Comparison of ENCODE assay signal across 20 mouse cellular contexts in genomic region chr12:84153414-84153813, GRCm38 (mm10). TPM values are rescaled to one million over a fixed set of nuclear protein-coding genes. Genes with fewer than 3 reads are reported as not detected.
DNase-seq lines count a peak whose midpoint lies in the region; ATAC-seq and TF ChIP-seq lines count a peak whose summit lies in the region.
"Had no signal": no experiment of that assay in that cellular context is flagged by ENCODE, and none has a peak within 500 bp of the region (broad histone marks: within the 10 kb centered on the region; RNA-seq: fewer than 3 reads in every experiment).

No protein-coding gene starts in this region.

- 71% methylated on average over 6 of the region's 6 CpGs for WGBS in kidney, embryonic 15.5 days
- WGBS in liver, embryonic 14.5 days (ENCODE audit: insufficient replicate concordance): 82% methylated on average over 6 of the region's 6 CpGs
- 78% methylated on average over 6 of the region's 6 CpGs for WGBS in liver, embryonic 15.5 days (ENCODE audit: insufficient replicate concordance)

- no peaks in the 10 kb centered on the region for H3K27me3 ChIP-seq in erythroblast, embryonic 14.5 days (ENCODE audit: control insufficient read depth)
- no peaks in the 10 kb centered on the region for H3K27me3 ChIP-seq in kidney, embryonic 15.5 days
- H3K27me3 ChIP-seq in liver, embryonic 14.5 days (ENCODE audit: control insufficient read depth, insufficient read depth, low read length): no peaks in the 10 kb centered on the region
- H3K27me3 ChIP-seq in liver, embryonic 15.5 days: no peaks in the 10 kb centered on the region
- H3K27me3 ChIP-seq: embryonic facial prominence, embryonic 12.5 days; hindbrain, embryonic 12.5 days had no signal

- no peak for TF ChIP-seq EP300 in liver, embryonic 14.5 days (IDR thresholded peaks at IDR 0.05; ENCODE audit: low read depth)

- H3K4me3 ChIP-seq in erythroblast, embryonic 14.5 days (replicated peaks): peak overlapping the region; percentile 79
- H3K4me3 ChIP-seq in kidney, embryonic 15.5 days (replicated peaks): no peak overlapping the region
- H3K4me3 ChIP-seq in liver, embryonic 14.5 days (ENCODE audit: insufficient read depth in 1 of 2, low read depth in 2 of 2, low read length in 2 of 2): no peak overlapping the region
- no peak overlapping the region for H3K4me3 ChIP-seq in liver, embryonic 15.5 days (replicated peaks)
- H3K4me3 ChIP-seq: embryonic facial prominence, embryonic 12.5 days; gastrocnemius, adult 2 months; heart, adult 2 months; hindbrain, embryonic 12.5 days had no signal

- peaks cover 95% of the 10 kb centered on the region for H3K36me3 ChIP-seq in erythroblast, embryonic 14.5 days (ENCODE audit: control insufficient read depth)
- peaks cover 79% of the 10 kb centered on the region for H3K36me3 ChIP-seq in kidney, embryonic 15.5 days
- peaks cover 65% of the 10 kb centered on the region for H3K36me3 ChIP-seq in liver, embryonic 14.5 days (replicated peaks; ENCODE audit: control insufficient read depth, insufficient read depth, low read depth)
- H3K36me3 ChIP-seq in liver, embryonic 15.5 days (replicated peaks): peaks cover 82% of the 10 kb centered on the region

- no peak overlapping the region for H3K9ac ChIP-seq in kidney, embryonic 15.5 days
- H3K9ac ChIP-seq in liver, embryonic 14.5 days (replicated peaks): no peak overlapping the region
- 0 out of 2 replicates have a peak overlapping the region, but pooled peaks have one; percentile 33 for H3K9ac ChIP-seq in liver, embryonic 15.5 days
- H3K9ac ChIP-seq: embryonic facial prominence, embryonic 12.5 days; hindbrain, embryonic 12.5 days had no signal

- no peak for ATAC-seq in erythroblast, adult 5-6 weeks (replicated peaks; ENCODE audit: low FRiP score, poor library complexity, severe bottlenecking)
- ATAC-seq in kidney, embryonic 15.5 days (replicated peaks; ENCODE audit: low FRiP score): no peak
- no peak for ATAC-seq in liver, embryonic 14.5 days (ENCODE audit: insufficient read depth)
- no peak for ATAC-seq in liver, embryonic 15.5 days (ENCODE audit: insufficient read depth)
- ATAC-seq: forebrain, embryonic 14.5 days; hindbrain, embryonic 16.5 days; inflammation-experienced regulatory T-cells, adult 6 months had no signal

- H3K9me3 ChIP-seq in erythroblast, embryonic 14.5 days (ENCODE audit: control insufficient read depth, low read length): no peaks in the 10 kb centered on the region
- no peaks in the 10 kb centered on the region for H3K9me3 ChIP-seq in kidney, embryonic 15.5 days (replicated peaks)
- H3K9me3 ChIP-seq in liver, embryonic 14.5 days (ENCODE audit: control insufficient read depth, low read length): no peaks in the 10 kb centered on the region
- H3K9me3 ChIP-seq in liver, embryonic 15.5 days (replicated peaks): no peaks in the 10 kb centered on the region
- H3K9me3 ChIP-seq: embryonic facial prominence, embryonic 12.5 days; hindbrain, embryonic 12.5 days had no signal

- peak; percentile 1 for DNase-seq in kidney, adult 11 months
- DNase-seq in liver, embryonic 14.5 days (ENCODE audit: low read depth in 3 of 3, low spot score in 3 of 3): no peak
- no peak for DNase-seq in gastrocnemius, postnatal 4 days (ENCODE audit: low spot score in 2 of 2)
- DNase-seq: adrenal gland, adult 2 months; adrenal gland, postnatal 25 days; embryo, embryonic 11 days; gastrocnemius, adult 2 months; gastrocnemius, postnatal 36 days; heart, adult 2 months; heart, postnatal 4 days had no signal

- H3K4me2 ChIP-seq in kidney, embryonic 15.5 days: no peak overlapping the region
- peak overlapping the region; percentile 75; the same call in 1 of the 2 replicates for H3K4me2 ChIP-seq in liver, embryonic 14.5 days (ENCODE audit: low read depth)
- peak overlapping the region; percentile 64 for H3K4me2 ChIP-seq in liver, embryonic 15.5 days
- H3K4me2 ChIP-seq: embryonic facial prominence, embryonic 12.5 days; hindbrain, embryonic 12.5 days had no signal

- no peak overlapping the region for H3K27ac ChIP-seq in kidney, embryonic 15.5 days
- H3K27ac ChIP-seq in liver, embryonic 14.5 days: peak overlapping the region; percentile 68; the same call in 1 of the 2 replicates
- H3K27ac ChIP-seq in liver, embryonic 15.5 days (replicated peaks): peak overlapping the region; percentile 92
- H3K27ac ChIP-seq: embryonic facial prominence, embryonic 12.5 days; gastrocnemius, adult 2 months; heart, adult 2 months; hindbrain, embryonic 12.5 days had no signal

- peaks cover 62% of the 10 kb centered on the region for H3K4me1 ChIP-seq in erythroblast, embryonic 14.5 days (ENCODE audit: control insufficient read depth)
- H3K4me1 ChIP-seq in kidney, embryonic 15.5 days: peaks cover 15% of the 10 kb centered on the region
- peaks cover 41 to 46% of the 10 kb centered on the region in 2 experiments for H3K4me1 ChIP-seq in liver, embryonic 14.5 days (replicated peaks; ENCODE audit: control insufficient read depth in 2 of 2, insufficient read depth in 2 of 2, low read length in 1 of 2)
- peaks cover 63% of the 10 kb centered on the region for H3K4me1 ChIP-seq in liver, embryonic 15.5 days (replicated peaks)

- no peak for TF ChIP-seq CTCF in liver, embryonic 14.5 days (IDR thresholded peaks at IDR 0.05; ENCODE audit: low read depth)

RNA-seq across cellular contexts. Expression of gene Pnma1, which starts 5.1 kb away (rescaled TPM):
- polyA plus RNA-seq in erythroblast, embryonic 14.5 days (2012): 0.02 and 0.03 TPM in 2 replicates
- 1.5 and 4.4 TPM in 2 replicates for total RNA-seq in erythroblast, adult 5-6 weeks (2015; ENCODE audit: low replicate concordance)
- 1.0 and 4.5 TPM in 2 replicates for total RNA-seq in erythroblast, adult 5-6 weeks (2017; ENCODE audit: low replicate concordance)
- polyA plus RNA-seq in kidney, embryonic 15.5 days (2015; fragmentation: Nextera tagmentation; extraction: Ambion mirVana): 1.00 and 1.0 TPM in 2 replicates
- 0.09 and 0.10 TPM in 2 replicates for polyA plus RNA-seq in liver, embryonic 14.5 days (2012; rRNA removed)
- 0.05 and 0.11 TPM in 2 replicates for polyA plus RNA-seq in liver, embryonic 14.5 days (2014; fragmentation: Nextera tagmentation; extraction: Ambion mirVana)
- polyA plus RNA-seq in liver, embryonic 15.5 days (2015; fragmentation: Nextera tagmentation; extraction: Ambion mirVana): 0.16 and 0.24 TPM in 2 replicates
- total RNA-seq in gastrocnemius, postnatal 4 days (2021): under 1 TPM; 0.54 to 0.81 TPM
- polyA plus RNA-seq: adrenal gland, adult 2 months; kidney, adult 2 months had no signal

RNA-seq across cellular contexts. Expression of gene Dnal1, which starts 39.2 kb away (rescaled TPM):
- polyA plus RNA-seq in erythroblast, embryonic 14.5 days (2012): not detected in 2 replicates
- 0.63 TPM in 1 of 2 replicates, not detected in the other for total RNA-seq in erythroblast, adult 5-6 weeks (2015; ENCODE audit: low replicate concordance)
- not detected in 2 replicates for total RNA-seq in erythroblast, adult 5-6 weeks (2017; ENCODE audit: low replicate concordance)
- 5.3 and 6.5 TPM in 2 replicates for polyA plus RNA-seq in kidney, embryonic 15.5 days (2015; fragmentation: Nextera tagmentation; extraction: Ambion mirVana)
- 0.39 and 0.44 TPM in 2 replicates for polyA plus RNA-seq in liver, embryonic 14.5 days (2012; rRNA removed)
- polyA plus RNA-seq in liver, embryonic 14.5 days (2014; fragmentation: Nextera tagmentation; extraction: Ambion mirVana): 0.04 and 0.15 TPM in 2 replicates
- 0.23 and 0.24 TPM in 2 replicates for polyA plus RNA-seq in liver, embryonic 15.5 days (2015; fragmentation: Nextera tagmentation; extraction: Ambion mirVana)
- total RNA-seq in gastrocnemius, postnatal 4 days (2021): 10 to 100 TPM; 10.2 to 14.8 TPM

RNA-seq across cellular contexts. Expression of gene Acot6, which starts 53.0 kb away (rescaled TPM):
- not detected in 2 replicates for polyA plus RNA-seq in erythroblast, embryonic 14.5 days (2012)
- total RNA-seq in erythroblast, adult 5-6 weeks (2015; ENCODE audit: low replicate concordance): not detected in 2 replicates
- 0.42 and 2.3 TPM in 2 replicates for total RNA-seq in erythroblast, adult 5-6 weeks (2017; ENCODE audit: low replicate concordance)
- polyA plus RNA-seq in kidney, embryonic 15.5 days (2015; fragmentation: Nextera tagmentation; extraction: Ambion mirVana): 1.5 and 1.8 TPM in 2 replicates
- polyA plus RNA-seq in liver, embryonic 14.5 days (2012; rRNA removed): 0.87 and 1.0 TPM in 2 replicates
- 0.48 and 0.77 TPM in 2 replicates for polyA plus RNA-seq in liver, embryonic 14.5 days (2014; fragmentation: Nextera tagmentation; extraction: Ambion mirVana)
- 0.44 and 0.66 TPM in 2 replicates for polyA plus RNA-seq in liver, embryonic 15.5 days (2015; fragmentation: Nextera tagmentation; extraction: Ambion mirVana)
- total RNA-seq in gastrocnemius, postnatal 4 days (2021): 1 to 10 TPM; 3.2 to 4.3 TPM
